Mouse (Mus musculus): Measurements from ENCODE around the gene Mapkap1.
A peak's percentile ranks its signal among the peaks of the same experiment; 100 is the strongest.
"Not testable (repeated sequence)": the region's sequence is repeated elsewhere in the genome, so short reads cannot be mapped to it uniquely, and the experiment has no call there.

The Mapkap1 gene

DNA sequence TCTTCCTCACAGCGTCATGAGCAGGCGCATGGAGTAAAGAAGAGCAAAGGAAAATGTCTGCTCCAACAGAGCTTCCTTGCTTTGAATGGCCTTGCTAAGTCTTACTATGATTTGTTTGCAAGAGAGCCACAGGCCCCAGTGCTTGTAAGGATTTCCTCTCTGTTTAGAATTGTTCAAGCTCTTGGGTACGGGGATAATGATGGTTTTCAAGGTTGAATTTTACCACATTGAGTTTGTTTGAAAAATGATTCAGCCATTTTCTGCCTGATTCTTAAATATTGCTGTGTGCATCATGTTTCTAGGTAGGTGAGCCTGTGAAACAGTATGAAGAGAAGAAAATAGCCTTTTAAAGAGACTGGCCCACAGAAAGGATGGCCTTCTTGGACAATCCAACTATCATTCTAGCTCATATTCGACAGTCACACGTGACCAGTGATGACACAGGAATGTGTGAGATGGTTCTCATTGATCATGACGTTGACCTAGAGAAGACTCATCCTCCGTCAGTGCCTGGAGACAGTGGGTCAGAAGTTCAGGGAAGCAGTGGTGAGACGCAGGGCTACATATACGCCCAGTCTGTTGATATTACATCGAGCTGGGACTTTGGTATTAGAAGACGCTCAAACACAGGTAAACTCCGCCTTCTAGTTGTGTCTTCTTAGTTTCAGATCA lies 25.3 kb downstream of the Mapkap1 start:
- no peak for DNase-seq (ENCODE audit: low spot score)

DNA sequence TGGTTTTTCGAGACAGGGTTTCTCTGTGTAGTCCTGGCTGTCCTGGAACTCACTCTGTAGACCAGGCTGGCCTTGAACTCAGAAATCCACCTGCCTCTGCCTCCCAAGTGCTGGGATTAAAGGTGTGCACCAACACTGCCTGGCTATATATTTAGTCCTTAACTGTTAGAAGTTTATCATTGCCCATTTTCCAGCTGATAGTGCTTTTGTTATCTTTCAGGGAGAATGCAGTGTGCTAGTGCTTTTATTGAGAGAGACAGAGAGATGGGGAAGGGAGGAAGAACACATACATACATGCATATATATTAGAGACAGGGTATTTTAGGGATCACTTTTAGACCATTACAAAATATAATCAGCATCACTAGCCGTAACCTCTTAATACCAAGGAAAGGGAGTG lies 26.3 kb downstream of the Mapkap1 start:
- not testable (repeated sequence) for DNase-seq (ENCODE audit: low spot score)

DNA sequence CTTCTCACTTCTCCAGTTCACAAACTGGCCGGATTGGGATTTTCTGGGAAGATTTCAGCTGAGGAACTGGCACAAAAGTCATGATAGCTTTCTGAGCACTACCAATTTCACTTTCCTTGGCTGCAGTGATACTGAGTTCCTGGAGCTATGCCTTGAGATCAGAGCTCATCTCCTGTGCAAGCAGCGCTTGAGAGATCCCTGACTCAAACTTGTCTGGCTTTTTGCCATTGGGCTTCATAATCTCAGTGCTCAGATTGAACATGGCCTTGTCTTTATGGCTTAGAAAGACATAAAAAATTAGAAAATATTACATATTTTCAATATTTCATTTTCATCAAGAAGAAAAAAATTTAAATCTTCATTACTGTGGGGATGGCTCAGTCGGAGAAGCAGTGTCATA lies 29.8 kb downstream of the Mapkap1 start:
- DNase-seq (ENCODE audit: low spot score): no peak

DNA sequence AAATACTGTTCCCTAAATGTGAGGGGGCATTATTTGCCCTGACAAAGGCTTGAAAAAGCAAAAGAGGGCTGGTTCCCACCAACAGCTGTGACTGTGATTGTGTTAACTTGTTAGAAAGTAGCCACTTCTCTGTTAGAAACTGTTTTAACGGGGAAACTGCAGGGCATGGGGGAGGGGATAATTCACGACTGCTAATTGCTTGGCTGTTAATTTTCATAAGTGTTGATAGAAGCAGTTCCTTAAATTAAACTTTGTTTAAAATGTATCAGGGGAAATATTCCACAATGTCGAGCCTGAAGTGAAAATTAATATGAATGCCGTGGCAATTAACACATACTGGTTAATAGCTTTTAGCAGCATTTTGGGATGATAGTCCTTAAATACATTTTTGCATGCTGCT lies 42.2 kb downstream of the Mapkap1 start:
- DNase-seq (ENCODE audit: low spot score): no peak

DNA sequence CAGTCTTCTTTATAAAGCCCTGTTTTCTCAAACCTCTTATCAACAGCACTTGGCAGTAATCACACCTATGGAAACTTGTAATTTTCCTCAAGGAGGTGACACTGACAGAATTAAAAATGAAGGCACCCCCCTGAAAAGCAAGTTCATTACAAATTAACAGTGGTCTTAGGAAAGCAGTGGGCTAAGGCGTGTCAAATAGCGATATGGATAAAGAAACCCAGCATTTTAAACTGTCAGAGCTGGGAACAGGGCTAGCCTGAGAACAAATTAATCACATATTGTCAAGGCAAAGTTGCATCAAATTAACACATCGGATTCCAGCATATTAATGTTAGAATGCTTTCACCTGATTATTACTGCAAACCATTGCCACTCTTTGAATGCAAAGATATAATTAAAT lies 55.9 kb downstream of the Mapkap1 start:
- DNase-seq (ENCODE audit: low spot score): no peak

DNA sequence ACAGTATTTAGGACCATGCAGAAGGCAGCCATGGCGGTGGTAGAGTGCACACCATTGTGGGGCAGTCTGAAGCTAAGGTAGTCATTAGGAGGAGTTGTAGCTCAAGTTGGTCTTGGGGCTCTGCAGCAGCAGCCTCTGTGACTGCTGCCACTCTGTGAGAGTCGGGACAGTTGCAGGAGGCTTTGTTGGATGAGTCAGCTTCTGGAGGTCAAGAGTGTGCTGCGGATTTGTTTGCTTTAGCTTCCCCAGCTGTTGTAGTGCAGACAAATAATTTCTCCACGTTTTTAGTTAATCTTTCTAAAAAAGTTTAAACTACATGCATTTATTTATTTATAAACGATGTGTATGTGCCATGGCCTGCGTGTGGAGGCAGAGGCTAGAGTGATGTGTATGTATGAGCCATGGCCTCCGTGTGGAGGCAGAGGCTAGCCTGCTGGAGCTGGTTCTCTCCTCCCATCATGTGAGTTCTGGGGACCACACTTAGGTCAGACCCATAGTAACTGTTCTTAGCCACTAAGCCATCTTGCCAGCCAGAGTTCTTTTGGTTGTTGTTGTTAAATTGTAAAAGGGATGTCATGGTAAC lies 62.1 kb downstream of the Mapkap1 start:
- DNase-seq (ENCODE audit: low spot score): no peak

DNA sequence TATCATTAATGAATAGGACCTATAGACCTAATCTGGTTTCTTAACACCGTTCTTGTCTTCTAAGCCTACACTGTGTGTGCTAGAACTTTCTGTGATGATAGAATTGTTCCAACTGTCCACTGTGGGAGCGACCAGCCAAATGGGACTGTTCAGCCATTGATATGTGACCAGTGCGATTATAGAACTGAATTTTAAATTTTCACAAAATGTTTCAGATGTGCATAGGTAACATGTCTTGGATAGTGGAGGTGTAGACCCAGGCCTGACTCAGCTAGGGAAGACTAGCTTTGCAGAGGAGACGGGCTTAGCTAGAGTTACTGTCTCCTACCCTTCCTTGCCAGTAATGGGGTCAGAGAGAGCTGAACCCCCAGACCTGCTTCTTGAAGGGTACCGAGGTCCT lies 62.8 kb downstream of the Mapkap1 start:
- DNase-seq (ENCODE audit: low spot score): no peak

DNA sequence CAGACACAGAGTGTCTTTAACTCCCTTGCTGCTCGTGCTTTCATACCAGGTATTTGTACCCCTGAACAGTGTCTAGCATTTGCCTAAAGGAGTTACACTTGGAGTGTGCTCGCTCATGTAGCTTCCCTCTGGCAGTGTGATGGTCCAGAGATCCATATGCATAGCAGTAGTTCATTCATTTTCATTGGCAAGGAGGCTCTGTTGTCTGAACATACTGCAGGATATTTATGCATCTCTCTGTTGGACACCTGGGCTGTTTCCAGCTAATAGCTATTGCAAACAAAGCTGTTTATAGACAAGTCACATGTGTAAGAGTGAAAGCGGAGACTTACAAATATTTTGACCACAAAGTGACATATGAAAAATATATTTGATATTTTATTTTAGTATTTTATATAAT lies 67.2 kb downstream of the Mapkap1 start:
- no peak for DNase-seq (ENCODE audit: low spot score)

DNA sequence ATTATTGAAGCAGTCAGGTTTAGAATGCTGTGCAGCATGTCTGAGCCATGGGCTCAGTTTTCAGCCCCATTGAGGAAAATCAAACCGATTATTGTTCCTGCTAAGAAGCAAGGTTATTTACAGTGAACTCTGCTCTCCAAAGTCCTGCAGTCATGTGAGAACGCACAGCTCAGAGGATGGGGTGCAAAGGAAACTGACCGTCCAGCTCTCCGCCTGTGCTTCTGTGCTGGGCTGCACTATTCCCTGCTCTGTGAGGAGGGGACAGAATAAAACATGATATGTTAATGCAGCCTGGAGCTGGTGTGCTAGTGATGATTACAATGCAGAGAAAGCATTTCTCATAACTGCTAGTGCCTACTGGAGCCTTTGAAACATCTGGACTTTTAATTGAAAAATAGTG lies 74.8 kb downstream of the Mapkap1 start:
- DNase-seq (ENCODE audit: low spot score): peak; percentile 6

DNA sequence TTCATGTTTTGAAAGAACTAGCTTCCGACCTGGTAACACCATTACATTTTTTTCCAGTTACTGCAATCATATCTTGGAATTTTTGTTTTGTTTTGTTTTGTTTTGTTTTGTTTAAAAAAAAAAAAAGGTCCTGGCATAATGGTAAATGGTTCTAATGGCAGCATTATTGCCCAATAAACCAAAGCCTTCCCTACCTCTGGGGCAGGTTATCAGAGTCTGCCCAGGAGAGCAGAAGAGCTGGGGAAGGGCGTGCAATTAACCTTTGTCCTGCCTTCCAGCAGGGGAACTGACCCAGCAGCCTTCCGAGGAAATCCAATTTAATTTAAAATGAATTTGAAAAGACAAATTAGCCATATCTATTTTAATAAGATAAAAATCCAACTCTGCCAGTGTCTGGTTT lies 75.5 kb downstream of the Mapkap1 start:
- no peak for DNase-seq (ENCODE audit: low spot score)

DNA sequence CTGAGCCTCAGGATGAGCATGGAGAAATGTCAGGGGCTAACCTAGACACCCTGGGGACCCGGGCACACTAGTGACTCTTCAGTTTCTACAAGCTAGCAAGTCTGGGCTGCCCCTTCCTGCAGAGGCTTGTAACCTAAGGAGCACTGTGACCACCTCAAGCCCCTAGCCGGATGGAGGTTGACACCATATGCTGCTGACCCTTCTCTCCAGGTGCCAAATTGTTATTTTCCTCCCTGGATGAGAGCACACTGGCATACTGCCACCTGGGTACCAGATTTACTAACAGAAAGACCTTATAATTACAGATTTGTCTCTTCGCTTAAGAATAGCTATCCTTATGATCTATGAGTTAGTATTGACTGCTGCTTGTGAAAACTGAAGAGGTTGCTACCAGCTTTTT lies 76.0 kb downstream of the Mapkap1 start:
- peak; percentile 23 for DNase-seq (ENCODE audit: low spot score)

DNA sequence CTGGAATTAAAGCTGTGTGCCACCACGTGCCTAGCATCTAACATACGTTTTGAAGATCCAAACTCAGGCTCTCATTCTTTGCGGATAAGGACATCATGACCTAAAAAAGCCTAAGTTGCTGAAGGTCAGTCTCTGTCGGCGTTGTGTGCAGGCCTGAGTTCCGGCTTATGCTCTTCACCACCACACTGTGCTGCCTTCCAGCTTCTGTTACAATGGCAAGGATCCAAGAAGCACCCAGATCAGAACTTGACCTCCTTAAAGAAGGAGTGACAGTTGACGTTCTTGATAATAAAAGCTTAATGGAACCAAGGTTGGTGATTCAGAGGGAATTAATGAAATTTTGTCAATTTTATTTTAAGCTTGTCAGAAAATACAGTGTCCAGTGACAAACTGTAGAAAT lies 80.7 kb downstream of the Mapkap1 start:
- no peak for DNase-seq (ENCODE audit: low spot score)

DNA sequence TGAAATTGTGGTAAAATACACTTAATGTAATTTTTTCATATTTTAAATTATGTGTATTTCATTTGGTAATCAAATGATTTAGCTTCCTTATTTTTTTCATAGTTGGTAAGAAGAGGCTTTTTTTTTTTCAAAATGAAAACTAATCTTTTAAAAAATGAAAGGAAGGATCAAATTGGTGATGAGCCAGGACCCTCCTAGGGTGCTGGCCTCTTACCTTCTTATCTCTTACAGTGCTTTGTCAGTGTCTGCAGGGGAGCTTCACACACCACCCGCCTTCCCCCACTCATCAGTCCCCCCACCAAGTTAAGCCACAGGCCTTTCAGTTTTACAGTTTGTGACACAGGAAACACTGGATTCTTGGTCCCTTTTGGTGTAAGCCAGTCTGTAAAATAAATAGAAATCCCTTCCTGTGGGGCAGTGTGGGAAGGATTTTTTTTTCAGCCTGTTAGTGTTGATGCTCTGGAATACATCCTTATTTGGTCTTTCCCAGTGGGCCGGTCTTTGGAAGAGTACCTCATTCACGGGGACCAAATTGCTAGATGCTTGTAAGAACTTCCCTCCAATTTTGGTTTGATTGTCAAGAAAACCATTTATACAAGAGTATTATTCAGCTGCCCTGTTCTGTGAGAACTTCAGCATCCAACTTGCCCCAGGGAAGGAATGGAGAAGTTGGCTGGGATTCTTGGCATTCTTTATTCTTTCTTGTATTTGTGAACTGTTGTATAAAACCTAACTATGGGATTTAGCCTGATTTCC lies 97.6 kb downstream of the Mapkap1 start:
- no peak for DNase-seq (ENCODE audit: low spot score)

DNA sequence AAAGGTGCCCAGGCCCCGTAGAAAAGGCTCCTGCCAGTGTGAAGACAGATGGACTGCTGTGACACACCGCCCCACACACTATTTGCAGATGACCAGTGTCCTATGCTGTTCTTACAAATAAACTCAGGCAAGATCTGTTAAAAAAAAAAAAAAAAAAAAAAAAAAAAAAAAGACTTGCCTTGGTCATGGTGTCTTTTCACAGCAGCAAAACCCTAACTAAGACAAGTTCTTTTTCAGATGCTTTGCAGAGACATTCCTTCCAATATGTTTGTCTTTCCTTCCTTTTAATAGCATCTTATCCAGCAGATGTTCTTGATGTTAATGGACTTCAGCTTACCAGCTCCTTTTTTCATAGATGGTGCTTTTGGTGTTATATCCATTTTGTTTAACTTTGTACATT lies 99.6 kb downstream of the Mapkap1 start:
- not testable (repeated sequence) for DNase-seq (ENCODE audit: low spot score)

DNA sequence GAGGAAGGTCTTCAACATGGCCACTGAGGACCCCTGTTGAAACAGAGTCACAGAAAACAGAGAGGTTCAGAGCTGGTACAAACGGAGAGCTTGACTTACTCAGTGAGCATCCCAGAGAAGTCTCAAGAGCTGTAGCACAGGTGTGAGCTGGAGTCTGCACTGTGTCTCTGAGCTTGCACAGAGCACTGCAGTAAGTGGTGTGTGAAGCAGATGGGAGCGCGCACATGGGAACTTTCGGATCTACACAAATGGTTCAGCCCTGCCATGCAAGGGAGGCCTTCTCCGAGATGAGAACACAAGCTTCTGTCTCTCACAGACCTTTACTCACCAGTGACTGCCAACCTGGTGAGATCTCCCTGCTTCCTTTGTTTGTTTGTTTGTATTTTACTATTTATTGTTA lies 103.3 kb downstream of the Mapkap1 start:
- DNase-seq (ENCODE audit: low spot score): no peak

DNA sequence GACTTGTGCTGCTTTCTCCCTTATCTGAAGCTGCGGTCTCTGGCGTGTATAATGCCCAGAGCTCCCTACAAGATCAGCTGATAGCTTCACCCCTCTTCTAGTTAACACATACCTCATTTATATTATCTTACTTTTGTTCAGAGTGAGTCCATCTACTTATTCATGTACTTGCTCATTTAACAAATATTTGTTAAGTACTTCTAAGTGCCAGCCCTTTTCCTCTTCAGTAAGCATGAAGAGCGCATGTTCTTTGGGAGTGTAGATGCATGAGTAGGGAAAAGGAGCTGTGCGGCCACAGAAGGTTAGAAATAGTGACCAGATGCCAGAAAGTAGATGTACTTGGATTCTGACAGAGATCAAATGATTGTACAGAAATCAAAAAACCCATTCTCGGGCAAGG lies 108.7 kb downstream of the Mapkap1 start:
- no peak for DNase-seq (ENCODE audit: low spot score)

DNA sequence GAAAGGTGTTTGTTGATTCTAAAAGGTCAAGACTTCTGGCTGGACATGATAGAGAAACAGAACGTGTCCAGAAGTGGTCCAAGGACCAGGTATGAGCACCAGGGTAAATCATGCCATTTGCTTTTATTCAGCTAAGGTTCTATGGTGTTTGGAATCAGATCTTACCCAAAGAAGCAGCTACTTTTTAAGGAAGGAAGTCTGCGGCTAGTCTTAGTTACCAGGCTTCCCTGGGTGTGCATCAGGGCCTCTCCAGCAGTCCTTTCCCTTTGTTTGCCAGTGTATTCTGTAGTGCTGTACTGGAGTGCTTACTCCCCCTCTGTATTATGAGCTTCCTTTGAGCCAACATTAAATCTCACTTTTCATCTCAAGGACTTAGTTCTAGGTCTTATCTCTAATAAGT lies 111.5 kb downstream of the Mapkap1 start:
- no peak for DNase-seq (ENCODE audit: low spot score)

DNA sequence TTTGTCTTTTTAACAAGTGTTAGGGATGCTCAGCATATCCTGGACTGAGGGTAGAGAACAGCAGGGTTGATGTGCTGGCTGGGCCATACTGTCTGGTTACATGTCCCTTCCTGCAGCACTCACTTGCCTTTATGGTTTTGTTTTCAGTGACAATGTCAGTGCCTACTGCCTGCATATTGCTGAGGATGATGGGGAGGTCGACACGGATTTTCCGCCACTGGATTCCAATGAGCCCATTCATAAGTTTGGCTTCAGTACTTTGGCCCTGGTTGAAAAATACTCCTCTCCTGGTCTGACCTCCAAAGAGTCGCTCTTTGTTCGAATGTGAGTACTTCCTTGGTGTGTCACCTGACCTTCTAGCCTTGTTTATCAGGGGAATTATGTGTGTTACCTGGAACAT lies 112.0 kb downstream of the Mapkap1 start:
- no peak for DNase-seq (ENCODE audit: low spot score)

DNA sequence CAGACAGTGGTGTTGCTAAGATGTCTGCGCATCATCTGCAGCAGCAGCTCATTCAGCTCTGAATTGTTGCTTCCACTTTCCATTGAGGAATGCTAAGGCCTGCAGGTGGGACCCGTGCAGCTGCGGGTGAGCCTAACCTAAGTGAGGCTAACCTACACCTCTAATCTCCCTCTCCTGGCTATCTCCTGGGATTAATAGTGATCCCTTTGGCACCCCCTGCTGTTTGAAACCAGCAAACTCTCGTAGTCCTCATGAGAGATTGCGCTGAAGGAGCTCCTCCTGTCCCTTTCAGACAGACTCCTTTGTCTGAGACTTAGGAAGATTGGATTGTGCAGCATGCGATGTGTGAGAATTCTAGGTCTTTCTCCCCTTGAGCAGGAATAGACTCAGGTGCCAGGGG lies 113.0 kb downstream of the Mapkap1 start:
- peak; percentile 72 for DNase-seq (ENCODE audit: low spot score)

DNA sequence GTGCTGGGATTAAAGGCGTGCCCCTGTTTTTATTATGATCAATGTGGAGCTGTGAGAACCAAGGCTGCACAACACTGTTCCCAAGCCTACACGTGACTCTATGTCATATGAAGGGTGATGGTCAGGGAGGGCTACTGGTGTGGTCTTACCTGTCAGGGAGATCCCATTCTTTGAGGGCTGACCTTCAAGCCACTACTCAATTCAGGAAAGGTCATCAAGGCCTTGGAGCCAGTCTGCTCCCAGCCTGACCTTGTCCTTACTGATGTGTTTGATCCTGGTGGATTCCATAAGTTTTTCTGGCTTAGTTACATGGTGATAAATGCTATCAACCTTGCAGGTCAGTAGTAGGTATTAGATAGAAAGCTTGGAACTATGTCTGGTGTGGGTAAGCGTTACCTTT lies 114.8 kb downstream of the Mapkap1 start:
- DNase-seq (ENCODE audit: low spot score): no peak

DNA sequence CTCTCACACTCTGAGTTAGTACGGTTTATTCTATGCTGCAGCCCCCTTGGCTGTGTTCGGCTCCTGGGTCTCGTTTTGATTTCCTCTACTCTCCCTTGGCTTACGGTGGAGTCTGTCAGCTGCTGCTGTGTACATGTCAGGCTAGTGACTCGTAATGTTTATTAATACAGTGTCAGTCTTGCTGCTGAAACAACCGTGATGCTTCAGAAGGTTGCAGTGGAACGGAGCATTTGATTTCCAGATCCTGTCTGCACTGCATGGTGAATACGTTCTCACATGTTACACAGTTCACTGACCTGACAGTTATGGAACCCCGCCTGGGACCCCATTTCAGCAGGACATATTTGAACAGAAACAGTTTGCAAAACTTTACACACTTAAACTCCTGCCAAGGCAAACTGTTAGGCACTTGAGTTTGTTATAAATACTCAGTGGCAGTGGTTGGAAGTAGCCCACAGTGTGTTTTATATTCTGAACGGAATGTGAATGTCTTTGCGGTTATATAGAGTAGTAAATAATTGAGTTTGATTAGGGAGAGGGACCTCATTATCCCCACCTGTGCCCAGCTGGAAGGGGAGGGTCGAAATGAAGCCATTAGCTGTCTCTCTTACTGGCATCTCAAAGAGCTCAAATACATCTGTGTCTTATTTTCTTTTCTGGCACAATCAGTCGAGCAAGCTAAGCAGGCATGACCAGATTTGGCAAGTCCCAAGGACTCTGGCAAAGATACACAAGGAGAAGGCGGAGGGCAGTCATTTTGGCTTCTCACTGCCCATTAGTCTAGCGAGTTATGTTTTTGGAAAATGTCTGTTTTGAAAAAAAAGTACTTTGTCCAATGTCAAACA lies 120.2 kb downstream of the Mapkap1 start:
- peak; percentile 35 for DNase-seq (ENCODE audit: low spot score)

DNA sequence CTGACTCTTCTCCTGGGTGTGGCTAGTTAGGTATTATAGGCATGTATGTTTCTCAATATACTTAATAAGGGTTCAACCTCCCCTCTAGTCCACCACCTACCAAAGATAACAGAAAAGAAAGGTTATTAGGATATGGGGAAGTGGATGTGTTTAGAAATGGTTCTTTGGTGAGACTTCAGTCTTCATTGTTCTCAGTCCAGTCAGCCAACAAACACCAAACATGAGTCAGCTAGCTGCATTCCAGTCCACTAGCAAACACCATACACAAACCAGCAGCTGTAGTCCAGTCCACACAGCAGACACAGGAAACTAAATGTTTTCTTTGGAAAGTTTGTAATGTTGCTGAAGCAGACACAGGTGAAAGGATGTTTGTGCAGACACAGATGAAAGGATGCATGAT lies 121.9 kb downstream of the Mapkap1 start:
- DNase-seq (ENCODE audit: low spot score): no peak

DNA sequence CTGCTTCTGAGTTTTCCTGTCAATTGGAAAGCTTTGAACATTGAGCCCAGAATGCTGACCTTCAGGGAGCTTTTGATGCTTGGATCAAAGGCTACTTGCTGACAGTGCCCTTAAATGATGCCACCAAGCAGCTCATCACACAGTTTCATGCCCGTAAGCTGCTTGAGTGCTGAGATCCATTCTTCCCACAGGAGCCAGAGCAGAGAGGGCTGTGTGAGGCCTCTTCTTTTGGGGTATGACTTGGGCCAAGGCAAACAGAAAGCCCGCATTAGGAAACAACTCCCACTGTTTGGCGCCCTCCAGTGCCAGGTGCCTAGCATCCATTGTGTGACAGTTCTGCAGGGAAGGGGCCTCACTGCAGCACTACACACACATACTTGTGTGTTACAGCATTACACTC lies 123.5 kb downstream of the Mapkap1 start:
- DNase-seq (ENCODE audit: low spot score): peak; percentile 46
